Mouse (Mus musculus) kidney, postnatal 36 days (tissue): ENCODE measurements around the gene Ugt1a5.
"Not testable (repeated sequence)": the region's sequence is repeated elsewhere in the genome, so short reads cannot be mapped to it uniquely, and the experiment has no call there.

ENCODE experiments used
- DNase-seq, 2 experiments: peaks; one replicate each; pipeline ENCODE4 v3.0.0; 2021 to 2022; ENCODE audit warnings: mixed read lengths in 2 of 2

Ugt1a5 gene

GRCm38 (mm10) chr1:88225301-88225700 lies 59.5 kb downstream of the Ugt1a5 start:
- DNase-seq = not testable (repeated sequence)

DNA sequence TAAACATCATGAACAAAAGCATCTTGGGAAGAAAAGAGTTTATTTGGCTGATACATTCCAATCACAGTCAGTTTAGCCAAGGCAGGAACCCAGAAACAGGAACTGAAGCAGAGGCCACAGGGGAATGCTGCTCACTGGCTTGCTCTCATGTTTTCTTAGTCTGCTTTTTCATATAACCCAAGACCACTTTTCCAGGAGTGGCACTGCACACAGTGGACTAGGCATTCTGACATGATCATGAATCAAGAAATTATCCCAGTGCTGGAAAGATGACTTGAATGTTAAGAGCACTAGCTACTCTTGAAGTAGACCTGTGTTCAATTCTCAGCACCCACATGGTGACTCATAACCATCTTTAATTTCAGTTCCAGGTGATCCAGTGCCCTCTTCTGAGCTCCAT lies 59.9 kb downstream of the Ugt1a5 start:
- DNase-seq = no peak

DNA sequence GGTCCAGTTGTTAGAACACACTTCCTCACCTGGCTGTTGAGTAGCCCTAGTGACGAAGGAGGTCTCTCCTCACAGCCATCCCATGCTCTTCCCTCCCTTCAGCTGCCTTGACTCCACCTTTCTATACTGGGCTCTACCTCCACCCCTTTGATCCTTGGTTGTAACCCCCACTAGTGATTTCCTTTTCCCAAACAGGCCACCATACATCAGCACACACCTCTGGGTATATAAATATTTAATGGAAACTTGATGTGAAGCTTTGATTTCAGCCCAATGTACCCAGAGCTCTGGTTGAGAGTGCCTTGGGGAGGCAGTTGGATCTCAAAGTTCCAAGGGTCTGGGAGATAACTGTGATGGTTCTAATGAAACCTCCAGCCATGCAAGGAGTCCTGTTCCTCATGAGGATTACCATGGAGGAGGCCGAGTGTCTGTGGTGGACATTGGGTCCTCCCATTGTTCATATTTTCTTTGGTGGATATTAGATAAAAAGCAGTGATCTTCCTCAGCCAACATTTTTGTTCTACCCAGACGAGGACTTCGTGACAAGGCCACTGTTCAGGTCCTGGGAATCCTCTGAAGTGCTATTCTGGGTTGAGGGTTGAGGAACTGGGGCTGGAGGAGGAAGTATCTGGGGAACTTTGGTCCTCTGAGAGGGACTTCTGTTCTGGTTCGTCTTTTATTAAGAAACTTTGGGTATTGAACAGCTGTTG lies 61.0 kb downstream of the Ugt1a5 start, which contains the start of gene Mroh2a:
Gene Mroh2a, plus strand, starts transcription at position 317 of the 710 bp plus-strand sequence.
- peak in 1 of 2 experiments; percentile 5 for DNase-seq

GRCm38 (mm10) chr1:88227482-88227881 lies 61.7 kb downstream of the Ugt1a5 start:
- peak in 1 of 2 experiments; percentile 2 for DNase-seq

DNA sequence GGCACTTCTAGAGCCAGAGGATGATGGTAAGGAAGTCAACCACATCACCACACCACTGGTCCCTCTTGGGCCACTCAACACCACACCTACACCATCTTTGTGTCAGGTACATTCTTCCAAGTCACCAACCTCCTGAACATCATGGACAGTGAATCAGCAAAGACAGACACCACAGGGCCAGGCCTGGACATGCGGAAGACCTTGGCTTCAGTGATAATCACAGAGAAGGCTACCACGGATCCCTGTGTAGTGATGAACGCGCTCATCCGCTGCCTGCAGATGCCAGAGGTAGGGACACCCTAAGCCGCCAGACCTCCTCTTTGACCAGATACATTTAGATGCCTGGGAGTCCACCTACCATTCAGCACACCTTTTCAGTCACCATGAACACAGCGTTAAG lies 62.3 kb downstream of the Ugt1a5 start:
- DNase-seq = peak in 1 of 2 experiments; percentile 8

- no peak for DNase-seq
Measured at GRCm38 (mm10) chr1:88229566-88229965, 63.8 kb downstream of the Ugt1a5 start.

- DNase-seq = no peak
Measured at GRCm38 (mm10) chr1:88229986-88230385, 64.2 kb downstream of the Ugt1a5 start.

DNA sequence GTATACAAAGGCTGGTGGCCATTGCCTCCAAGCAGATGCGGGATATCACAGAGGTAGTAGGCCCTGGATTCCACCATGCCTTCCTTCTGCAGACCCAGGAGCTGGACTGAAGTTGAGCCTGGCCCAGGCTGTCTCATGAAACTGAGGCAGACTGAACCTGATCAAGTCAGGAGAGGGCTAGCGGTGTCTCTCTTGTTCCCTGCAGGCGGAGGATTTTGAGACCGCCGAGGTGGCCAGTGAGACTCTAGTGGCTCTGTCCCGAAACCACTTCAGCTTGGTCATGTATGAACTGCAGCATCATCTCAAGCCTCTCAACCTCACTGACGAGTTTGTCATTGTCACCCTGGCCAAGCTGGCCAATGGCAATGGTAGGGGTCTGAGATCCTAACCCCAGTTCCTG lies 64.6 kb downstream of the Ugt1a5 start:
- DNase-seq = no peak

- DNase-seq = no peak
Measured at GRCm38 (mm10) chr1:88230981-88231802, 65.4 kb downstream of the Ugt1a5 start.

- no peak for DNase-seq
Measured at GRCm38 (mm10) chr1:88231803-88232499, 66.1 kb downstream of the Ugt1a5 start.

- DNase-seq = no peak
Measured at GRCm38 (mm10) chr1:88232664-88233380, 67.0 kb downstream of the Ugt1a5 start.

GRCm38 (mm10) chr1:88233421-88234247 lies 67.8 kb downstream of the Ugt1a5 start:
- DNase-seq = peak in 1 of 2 experiments; percentile 27

DNA sequence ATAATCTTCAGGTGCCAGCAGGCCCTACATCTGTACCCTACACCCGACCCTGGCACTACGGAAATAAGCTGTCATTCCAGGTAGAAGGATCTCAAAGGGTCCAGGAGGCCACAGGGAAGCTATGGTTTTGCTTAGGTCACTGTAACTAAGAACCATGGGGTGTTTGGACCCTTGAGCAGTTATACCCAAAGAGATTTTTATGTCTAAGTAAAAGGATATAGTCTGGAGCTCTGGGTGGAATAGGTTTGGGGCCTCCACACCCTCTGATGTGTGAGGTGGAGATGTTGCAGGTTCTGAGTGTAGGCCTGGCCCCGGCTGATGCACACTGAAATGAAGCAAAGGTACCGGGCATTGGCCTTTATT lies 68.4 kb downstream of the Ugt1a5 start:
- no peak for DNase-seq

DNA sequence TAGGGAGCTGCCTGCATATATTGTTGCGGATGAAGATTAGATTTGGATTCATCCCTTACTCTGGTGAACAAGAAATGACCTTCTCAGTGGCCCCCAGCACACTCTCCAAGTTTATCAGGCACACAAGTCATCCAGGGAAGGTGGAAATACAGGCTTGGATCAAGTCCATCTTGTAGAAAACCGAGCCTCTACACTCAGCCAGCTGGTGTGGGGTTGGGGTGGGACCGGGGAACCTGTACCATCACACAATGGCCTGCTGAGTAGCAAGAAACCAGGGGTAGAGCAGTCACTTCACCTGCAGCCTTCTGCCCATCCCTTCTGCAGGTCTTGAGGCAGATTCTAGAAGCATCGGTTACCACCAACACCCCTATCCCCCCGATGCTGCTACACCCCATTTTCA lies 68.8 kb downstream of the Ugt1a5 start:
- DNase-seq = peak in 1 of 2 experiments; percentile 10

DNA sequence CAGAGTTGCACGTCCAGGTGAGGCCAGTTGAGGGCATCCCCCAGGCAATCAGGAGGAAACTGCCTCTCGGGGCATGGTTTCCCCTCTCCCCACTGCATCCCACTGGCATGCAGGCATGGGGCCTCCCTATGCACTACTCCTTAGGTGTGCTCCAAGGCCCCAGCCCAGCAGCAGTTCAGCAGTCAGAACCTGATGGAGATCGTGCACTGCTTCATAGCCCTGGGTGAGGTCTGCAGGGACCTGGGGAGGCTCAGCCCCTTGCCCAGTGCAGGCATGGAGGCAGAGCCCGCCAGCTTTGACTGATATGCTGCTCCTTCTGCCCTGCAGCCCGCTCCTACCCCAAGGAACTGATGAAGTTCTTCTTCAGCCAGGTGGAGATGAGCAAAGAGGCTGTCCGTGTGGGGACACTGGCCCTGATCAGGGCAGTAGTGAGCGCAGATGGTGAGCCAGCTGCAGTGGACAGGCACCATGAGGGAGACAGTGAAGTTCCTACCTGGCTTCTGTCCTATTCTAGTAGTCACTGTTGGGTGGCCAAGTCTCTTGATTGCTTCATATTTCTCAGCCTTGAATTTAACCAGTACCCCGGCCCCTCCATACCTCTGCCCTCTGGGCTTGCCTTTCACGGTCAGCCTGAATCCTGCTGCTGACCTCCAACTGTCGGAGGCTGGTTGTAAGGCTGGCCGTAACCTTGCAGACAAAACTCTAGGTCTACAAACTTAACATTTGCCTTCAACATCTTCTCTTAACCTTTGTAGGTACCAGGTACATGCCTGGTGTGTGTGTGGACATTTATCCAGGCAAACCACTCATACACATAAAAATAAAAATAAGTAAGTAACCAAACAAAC lies 69.5 kb downstream of the Ugt1a5 start:
- no peak for DNase-seq

- peak; percentile 59 to 64 for DNase-seq
Measured at GRCm38 (mm10) chr1:88235894-88236415, 70.1 kb downstream of the Ugt1a5 start.

DNA sequence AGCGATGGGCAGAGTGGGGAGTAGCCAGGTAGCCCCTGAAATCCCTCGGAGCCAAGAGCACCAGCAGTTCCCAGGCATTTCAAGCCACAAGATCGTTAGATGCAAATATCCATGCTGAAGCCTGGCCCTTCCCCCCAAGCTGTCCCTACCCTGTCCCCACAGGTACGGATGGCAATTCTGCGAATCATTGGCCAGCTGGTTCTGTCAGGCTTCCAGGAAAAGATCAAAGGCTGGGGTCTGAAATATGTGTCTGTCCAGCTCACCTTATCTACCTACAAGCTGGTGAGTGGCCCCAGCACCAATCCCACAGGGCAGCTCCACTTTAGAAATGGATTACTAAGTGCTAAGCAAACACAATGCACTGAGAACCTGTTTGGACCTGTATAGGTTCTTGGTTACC lies 71.5 kb downstream of the Ugt1a5 start:
- no peak for DNase-seq

DNA sequence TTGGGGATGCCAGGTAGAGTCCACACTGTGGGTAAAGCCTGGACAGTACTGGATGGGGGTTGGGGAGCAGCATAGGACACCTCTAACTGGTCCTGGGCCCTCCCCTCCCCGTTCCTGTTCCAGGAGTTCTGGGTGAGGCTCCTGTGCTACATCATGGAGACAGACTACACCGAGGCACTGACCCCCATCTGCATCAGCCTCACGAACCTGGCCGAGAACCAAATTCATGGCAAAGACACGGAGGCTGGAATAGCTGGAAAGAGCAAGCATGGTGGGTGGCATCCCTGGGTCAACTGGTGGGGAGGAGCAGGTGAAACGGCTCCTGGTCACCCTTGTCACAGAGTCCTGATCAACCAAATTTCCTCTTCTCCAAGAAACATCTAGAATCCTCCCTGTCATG lies 73.0 kb downstream of the Ugt1a5 start:
- DNase-seq = no peak

DNA sequence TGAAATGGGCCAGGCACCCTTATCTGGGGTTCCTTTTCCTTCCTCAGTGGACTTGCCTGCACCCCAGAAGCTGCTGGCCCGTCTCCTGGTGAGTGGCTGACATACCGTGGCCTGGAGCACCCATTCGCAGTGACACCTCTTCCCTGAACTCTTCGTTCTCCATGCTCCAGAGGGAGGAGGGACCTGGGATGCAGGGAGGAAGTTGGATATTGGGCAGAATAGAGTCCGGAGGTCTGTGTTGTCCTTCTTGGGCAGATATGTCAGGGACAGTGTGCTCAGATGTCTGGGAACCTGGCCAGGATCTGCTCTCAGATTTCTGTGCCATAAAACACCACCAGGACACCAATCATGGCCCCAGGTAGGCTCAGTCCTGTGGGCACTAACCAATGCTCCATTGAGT lies 74.3 kb downstream of the Ugt1a5 start:
- no peak for DNase-seq

GRCm38 (mm10) chr1:88240579-88240978 lies 74.8 kb downstream of the Ugt1a5 start:
- DNase-seq = no peak

GRCm38 (mm10) chr1:88243861-88244260 lies 78.0 kb downstream of the Ugt1a5 start:
- no peak for DNase-seq
